Mouse (Mus musculus): ENCODE measurements around the gene Pitpnc1. TPM values are rescaled to one million over a fixed set of nuclear protein-coding genes. Genes with fewer than 3 reads are reported as not detected.

The Pitpnc1 gene
- polyA plus RNA-seq (2017; shearing (Covaris generic)), result 89.6 TPM

DNA sequence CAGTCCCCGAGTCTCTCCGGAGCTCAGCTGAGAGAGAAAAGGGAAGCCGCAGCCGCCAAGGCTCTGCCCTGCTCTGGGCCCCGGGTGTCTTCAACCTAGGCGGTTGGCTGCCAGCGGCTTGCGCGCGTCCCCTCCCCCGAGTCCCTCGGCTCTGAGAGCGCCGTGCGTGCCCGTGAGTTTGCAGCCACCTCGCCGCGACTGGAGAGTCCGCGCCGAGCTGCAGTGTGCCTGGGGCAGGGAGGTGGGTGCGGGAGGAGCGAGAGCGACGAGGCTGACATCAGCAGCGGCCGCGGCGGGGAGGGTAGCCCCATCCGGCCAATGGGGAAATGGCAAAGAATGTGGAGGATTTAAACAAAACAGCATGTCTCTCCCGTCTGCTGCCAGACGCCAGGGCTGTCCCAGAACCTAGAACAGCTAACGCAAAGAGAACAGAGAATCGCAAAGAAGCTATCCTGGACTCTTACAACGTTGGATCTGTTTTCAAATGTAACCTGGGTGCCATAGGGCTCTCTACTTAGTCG is at the start of gene Pitpnc1:
Gene Pitpnc1 (minus strand): TSS at position 179 of the 521 bp plus-strand sequence.

DNA sequence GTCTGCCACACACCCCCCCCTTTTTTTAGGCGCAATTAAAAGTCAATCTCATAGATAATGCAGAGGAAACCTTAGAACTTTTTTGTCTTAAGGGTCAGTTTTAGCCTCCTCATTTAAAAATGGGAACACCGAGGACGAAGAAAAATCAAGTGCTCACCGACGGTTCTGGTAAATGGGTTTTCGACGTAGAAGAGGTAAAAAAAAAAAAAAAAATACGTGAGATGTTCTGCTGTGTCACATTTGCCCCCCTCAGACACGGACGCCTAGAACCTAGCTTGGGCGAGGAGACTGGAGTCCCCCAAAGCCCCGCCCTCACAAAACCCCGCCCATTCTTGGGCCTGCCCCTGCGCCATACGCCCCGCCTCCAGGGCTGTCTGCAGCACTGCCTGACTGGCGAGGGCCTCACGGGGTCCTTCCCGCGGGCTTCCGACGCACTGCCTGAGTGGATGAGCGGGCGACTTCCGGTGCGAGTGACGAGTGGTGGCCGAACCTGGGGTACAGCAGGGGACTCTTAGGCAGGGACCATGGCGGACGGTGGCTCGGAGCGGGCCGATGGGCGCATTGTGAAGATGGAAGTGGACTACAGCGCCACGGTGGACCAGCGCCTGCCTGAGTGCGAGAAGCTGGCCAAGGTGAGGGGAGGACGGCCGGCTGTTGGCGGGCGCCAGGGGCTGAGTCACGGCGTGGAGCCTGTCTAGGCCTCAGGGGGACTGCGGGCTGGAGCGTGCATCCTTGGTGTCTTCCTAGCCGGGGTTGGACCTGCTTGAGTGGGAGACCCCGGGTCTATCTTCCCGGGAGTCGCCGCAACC is 8.8 kb upstream of the Pitpnc1 start, which contains the start of gene Psmd12:
Gene Psmd12 (plus strand): TSS at position 432 of the 809 bp plus-strand sequence.

DNA sequence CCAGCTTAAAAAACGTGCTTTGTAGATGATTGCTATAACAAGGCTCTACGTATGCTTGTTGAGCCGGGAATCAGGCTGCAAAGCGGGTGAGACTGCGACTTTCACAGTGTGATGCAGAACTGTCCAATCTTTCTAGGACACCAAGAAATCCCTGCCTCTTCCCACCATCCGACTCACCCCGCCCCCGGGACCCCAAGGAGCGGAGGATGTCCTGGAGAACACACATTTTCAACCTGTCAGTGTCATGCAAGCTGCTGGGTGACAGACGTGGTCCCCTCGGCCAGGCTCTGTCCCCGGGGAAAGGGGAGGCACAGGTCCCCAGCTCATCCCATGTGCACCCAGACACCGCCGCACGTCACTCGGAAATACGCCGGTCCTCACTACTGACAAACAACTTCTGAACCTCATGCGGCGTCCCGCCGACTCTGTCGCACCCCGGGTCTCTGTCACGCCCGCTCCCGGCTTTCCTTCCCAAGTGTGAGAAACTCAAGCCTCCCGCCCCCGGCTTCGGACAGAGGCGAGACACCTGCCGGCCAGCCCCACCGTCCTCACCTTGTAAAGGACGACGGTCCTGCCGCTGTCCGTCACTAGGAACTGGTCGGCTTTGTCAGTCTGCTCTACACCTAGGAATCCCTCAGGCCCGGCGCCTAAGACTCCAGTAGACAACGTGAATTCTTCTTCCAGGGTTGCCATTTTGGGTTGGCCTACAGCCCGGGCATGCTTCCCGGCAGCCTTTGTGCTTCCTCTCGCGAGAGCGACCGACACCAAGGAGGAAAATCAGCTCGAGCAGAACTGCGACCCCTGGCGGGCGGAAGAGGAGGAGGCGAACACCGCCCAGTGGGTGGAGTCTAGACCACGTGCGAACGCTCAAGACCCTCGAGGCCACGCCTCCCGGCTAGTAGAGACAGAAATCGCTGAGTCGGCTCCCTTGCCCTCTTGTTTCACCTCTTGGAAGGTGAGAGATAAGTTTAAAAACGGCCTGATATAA is 281.6 kb downstream of the Pitpnc1 start, which contains the start of gene Nol11:
Gene Nol11 (minus strand): TSS at position 817 of the 988 bp plus-strand sequence.

Other genes starting within 250 kb of the Pitpnc1 start
- gene Psmd12, start 8.8 kb upstream of the Pitpnc1 start, polyA plus RNA-seq (2017; shearing (Covaris generic)), result 89.5 TPM
- gene Helz, start 77.2 kb upstream of the Pitpnc1 start, polyA plus RNA-seq (2017; shearing (Covaris generic)), result 52.3 TPM
- not detected for gene Cacng1, start 245.8 kb upstream of the Pitpnc1 start, polyA plus RNA-seq (2017; shearing (Covaris generic))

Data from effector memory CD4-positive, alpha-beta T cell, adult 5 months (primary cell).